Mouse (Mus musculus) thymus, postnatal 10 days (tissue): ENCODE data around the gene Erbin.

Experiments
- DNase-seq, 2 experiments: peaks; one replicate each; pipeline ENCODE4 v3.0.0; 2021; ENCODE audit warnings: low spot score in 2 of 2

The Erbin gene

DNA sequence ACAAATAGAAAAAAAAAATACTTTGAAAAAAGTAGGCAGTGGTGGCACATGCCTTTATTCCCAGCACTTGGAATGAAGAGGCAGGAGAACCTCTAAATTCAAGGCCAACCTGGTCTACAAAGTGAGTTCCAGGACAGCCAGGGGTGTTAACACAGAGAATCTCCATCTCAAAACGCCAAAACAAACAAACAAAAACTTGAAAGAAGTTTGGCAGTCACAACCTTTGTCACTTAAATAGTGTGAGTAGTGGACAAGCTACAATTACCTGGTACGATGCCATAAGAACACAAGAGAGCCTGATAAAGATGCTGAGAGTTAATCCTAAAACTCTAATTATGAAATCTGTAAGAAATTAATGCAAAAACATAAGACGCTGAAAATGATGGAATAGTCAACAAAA, 8.0 kb downstream of the Erbin start:
- no peak for DNase-seq

- no peak for DNase-seq
These were observed 9.7 kb downstream of the Erbin start for GRCm38 (mm10) chr13:103910598-103910997.

- DNase-seq: no peak
These were observed 10.4 kb downstream of the Erbin start for GRCm38 (mm10) chr13:103909894-103910293.

DNA sequence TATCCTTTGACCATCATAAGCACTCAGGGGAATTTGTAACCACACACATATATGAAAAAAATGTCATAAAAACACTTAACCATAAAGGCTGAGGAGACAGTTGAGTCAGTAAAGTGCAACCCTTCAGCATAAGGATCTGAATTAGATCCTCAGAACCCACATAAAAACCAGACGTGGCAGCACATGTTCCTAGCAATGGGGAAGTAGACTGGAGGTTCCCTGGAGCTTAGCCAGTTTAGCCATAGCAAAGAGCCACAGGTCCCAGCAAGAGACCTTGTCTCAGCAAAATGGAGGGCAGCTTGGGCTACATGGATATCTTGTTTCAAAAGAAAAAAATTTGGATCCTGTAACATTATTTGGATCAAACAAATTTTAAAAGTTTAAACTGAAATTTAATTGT, 20.3 kb downstream of the Erbin start:
- DNase-seq: no peak

- no peak for DNase-seq
These were observed 22.7 kb downstream of the Erbin start for GRCm38 (mm10) chr13:103897606-103898005.

GRCm38 (mm10) chr13:103893065-103893464, 27.2 kb downstream of the Erbin start:
- DNase-seq: no peak

- DNase-seq: no peak
These were observed 30.3 kb downstream of the Erbin start for GRCm38 (mm10) chr13:103890038-103890437.

GRCm38 (mm10) chr13:103886503-103886902, 33.8 kb downstream of the Erbin start:
- no peak for DNase-seq

- no peak for DNase-seq
These were observed 39.1 kb downstream of the Erbin start for GRCm38 (mm10) chr13:103881200-103881599.

- DNase-seq: no peak
These were observed 43.6 kb downstream of the Erbin start for GRCm38 (mm10) chr13:103876743-103877142.

DNA sequence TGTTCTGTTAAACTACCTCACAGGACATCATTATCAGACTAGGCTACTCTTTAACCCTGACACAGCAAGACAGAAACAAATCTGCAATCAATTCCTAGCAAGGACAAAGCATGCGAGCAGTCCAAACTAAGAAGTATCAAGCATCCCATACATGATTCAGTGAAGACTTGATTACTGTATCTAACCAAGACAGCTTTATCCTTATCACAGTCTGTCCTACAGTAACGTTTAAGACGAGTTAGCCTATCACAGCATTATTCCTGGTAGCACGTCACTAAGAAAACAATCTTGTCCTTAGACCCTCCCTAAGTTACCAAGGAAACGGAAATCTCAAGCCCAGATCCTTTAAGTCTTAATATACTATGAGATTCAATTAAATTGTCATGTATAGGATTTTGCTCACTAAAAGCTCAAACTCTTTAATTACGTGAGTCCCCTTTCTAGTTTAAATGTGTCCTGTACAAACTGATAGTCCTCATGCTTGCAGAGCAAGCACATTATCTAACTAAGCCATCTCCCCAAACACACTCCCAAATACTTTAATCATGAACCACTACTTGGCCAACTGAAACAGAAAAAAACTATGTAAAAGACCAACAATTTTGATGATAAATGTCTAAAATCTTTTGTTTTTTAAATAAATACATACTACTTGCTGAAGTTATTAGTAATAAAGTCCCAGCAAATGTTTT, 44.3 kb downstream of the Erbin start:
- no peak for DNase-seq

DNA sequence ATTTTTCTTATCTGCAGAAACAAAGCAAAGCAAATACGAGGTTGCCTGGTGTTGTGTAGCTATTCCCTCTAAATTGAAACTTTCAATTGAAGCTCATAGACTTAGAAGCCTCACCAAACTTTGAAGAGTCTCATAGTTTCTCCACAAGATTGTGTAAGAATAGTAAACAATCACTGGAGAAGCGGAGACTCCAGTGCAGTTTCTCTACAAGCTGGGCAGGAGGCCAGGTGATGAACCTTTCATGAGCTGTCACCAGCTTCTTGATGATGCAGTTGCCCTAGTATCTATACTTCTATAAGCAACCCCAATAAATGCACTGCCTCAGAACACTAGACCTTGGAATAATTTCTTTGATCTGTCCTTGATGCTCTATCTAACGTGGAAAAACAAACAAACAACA, 49.5 kb downstream of the Erbin start:
- no peak for DNase-seq

DNA sequence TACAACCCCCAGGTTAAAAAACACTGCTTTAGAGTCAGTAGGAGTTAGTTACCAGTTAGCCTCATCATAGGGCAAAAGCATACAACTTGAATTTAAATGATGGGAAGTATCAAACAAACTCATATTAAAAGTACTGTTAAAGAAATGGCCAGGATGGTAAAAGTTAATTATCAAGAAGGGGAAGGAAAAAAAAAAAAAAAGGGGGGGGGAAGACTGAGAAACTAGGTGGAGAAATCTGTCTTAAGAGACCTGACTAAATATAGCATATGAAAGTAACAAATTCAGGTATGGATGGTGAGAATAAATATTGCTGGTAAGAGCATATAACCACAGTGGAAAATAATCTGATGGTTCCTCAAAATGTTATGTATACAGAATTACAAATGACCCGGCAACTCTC, 50.2 kb downstream of the Erbin start:
- no peak for DNase-seq

- DNase-seq: no peak
These were observed 51.4 kb downstream of the Erbin start for GRCm38 (mm10) chr13:103868875-103869274.

- no peak for DNase-seq
These were observed 58.3 kb downstream of the Erbin start for GRCm38 (mm10) chr13:103862041-103862440.

- no peak for DNase-seq
These were observed 61.3 kb downstream of the Erbin start for GRCm38 (mm10) chr13:103859041-103859440.

GRCm38 (mm10) chr13:103847614-103848013, 72.7 kb downstream of the Erbin start:
- no peak for DNase-seq

- DNase-seq: no peak
These were observed 78.8 kb downstream of the Erbin start for GRCm38 (mm10) chr13:103841287-103842201.

DNA sequence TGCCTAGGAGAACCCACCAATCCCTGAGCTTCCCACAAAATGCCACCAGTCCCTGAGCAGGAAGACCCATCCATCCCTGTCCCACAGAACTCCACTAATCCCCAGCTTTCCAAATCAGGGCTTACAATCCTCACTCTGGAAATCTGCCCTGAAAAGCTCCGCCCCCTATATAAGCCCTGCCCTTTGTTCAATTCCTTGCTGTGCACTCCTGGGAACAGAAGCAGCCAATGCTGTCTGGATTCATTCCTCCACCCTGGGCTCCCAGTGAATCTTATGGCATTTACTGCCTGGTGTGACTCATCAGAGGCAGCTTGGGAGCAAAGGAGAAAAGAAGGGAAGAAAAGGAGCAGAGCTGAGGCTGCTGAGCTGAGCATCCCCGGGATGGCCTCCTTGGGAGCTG, 81.7 kb downstream of the Erbin start:
- no peak for DNase-seq

- DNase-seq: no peak
These were observed 90.6 kb downstream of the Erbin start for GRCm38 (mm10) chr13:103829623-103830135.

DNA sequence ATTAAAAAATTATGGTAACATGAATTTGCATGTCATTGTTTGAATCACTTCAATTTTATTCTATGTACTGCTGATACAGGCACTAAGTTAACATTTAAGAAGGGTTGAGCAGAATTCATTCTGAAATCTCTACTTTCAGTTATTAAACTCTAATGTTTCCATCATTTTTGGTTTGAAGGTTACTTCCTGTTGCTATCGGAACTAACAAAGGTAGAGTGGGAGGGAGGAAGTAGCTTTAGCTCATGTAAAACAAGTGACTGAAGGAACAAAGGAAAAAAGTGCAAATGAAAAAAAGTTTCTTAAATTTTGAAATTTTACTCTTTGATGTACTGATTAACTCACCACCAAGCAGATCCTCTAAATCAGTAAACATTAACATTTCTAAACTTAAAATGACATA, 98.0 kb downstream of the Erbin start:
- DNase-seq: no peak

DNA sequence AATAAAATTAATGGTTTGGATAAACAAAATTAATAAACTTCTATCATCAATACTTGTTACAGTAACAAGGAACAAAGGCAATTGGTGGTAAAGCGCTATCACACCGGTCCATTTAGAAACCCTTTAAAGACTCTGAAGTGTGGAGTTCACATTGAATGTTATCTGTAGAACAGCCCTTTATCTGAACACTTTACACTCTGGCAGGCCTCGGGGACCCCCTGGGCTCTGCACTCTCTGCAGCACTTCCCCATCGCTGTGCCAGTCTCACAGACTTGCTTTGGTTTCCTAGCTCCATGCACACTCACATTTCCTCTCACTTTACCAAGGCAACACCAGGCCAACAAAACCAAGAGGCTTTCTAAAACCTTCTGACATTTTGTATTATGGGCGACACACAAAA, 100.9 kb downstream of the Erbin start:
- no peak for DNase-seq

DNA sequence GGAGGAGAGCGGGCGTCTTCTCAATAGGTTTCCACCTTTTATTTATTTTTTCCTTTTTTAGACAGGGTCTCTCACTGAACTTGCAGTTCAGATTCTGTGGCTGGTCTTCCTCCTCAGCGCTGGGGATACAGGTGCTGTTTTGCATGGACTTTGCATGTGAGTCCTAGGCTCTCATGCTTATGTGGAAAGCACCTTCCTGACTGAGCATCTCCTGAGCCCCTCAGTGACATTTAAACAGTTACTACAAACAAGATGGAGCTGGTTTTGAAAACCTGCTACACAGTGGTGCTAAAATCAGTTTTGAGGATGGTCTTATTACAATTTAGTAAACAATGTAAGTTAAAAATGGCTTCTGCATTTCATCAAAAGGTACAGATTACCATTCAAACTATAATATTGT, 102.4 kb downstream of the Erbin start:
- DNase-seq: no peak
